Mouse (Mus musculus): ENCODE measurements at regions not wholly inside any gene's neighbourhood (a gene's known extent, or its start where the extent isn't known, plus 50 kb on each side); places are given as distances from the start of the nearest gene placed in this dataset.

DNA sequence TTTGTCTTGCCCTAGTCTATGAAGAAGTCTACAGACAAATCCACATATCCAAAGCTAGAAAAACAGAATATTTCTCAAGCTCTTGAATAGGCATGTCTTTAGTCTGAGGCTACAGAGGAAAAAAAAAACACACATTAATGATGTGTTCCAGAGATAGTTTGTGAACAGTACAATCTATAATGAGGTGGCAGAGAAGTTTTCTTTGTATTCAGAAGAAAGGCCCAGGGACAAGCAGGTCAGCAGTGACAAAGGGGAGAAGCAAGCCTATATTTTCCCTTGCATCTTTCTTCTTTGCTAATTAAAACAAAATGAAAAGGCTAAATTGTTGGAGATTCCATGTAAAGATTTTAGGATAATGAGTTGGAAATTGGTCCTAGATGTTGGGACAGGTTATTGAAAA is 414.7 kb downstream of the Tmem161b start:
- TF ChIP-seq POU5F1 (IDR thresholded peaks at IDR 0.05; ENCODE audit: borderline replicate concordance, low read length), result no peak
- TF ChIP-seq NANOG (IDR thresholded peaks at IDR 0.05; ENCODE audit: borderline replicate concordance, low read length), result no peak
- TF ChIP-seq CTCF (conservative IDR thresholded peaks at IDR 0.05; ENCODE audit: low read length), result no peak
- Histone ChIP-seq H3K4me3 (replicated peaks; ENCODE audit: low read length) (no peak overlapping the region), H3K27me3 (ENCODE audit: insufficient read depth, low read length) (no peaks in the 10 kb centered on the region), H3K4me1 (replicated peaks; ENCODE audit: low read depth, low read length) (no peaks in the 10 kb centered on the region), H3K36me3 (ENCODE audit: insufficient read depth, low read length) (no peaks in the 10 kb centered on the region), H3K9me3 (ENCODE audit: low read length) (no peaks in the 10 kb centered on the region)

GRCm38 (mm10) chr13:84637606-84638005 is 415.5 kb downstream of the Tmem161b start:
- Histone ChIP-seq H3K36me3 (ENCODE audit: insufficient read depth, low read length) (no peaks in the 10 kb centered on the region), H3K27me3 (ENCODE audit: insufficient read depth, low read length) (no peaks in the 10 kb centered on the region), H3K4me3 (replicated peaks; ENCODE audit: low read length) (no peak overlapping the region), H3K4me1 (replicated peaks; ENCODE audit: low read depth, low read length) (no peaks in the 10 kb centered on the region), H3K9me3 (ENCODE audit: low read length) (no peaks in the 10 kb centered on the region)
- TF ChIP-seq NANOG (IDR thresholded peaks at IDR 0.05; ENCODE audit: borderline replicate concordance, low read length) (no peak), CTCF (conservative IDR thresholded peaks at IDR 0.05; ENCODE audit: low read length) (no peak), POU5F1 (IDR thresholded peaks at IDR 0.05; ENCODE audit: borderline replicate concordance, low read length) (no peak)

DNA sequence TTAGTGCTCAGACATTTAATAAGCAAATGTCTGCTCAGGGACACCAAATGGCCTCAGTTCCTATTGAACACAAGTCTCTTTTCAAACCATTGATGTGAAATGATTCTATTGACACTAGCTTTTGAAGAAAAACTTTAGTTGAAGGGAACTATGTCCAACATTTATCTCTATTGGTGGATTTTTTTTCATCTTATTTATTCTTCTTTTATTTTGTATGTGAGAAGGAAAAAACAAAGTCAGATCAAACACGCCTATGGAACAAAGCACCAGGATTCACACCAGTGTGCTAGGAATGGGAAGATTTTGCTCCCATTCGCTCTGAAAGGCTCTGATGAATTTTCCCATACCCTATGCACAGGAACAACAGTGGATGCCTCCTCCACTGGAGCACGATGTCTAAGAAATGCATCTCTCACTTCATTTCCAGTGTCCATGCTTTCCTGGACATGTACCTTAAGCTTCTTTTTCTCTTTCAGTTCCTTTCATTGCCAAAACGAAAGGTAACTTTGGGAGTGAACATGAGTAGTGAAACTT is 416.4 kb downstream of the Tmem161b start:
- H3K9me3 ChIP-seq (ENCODE audit: low read length), result no peaks in the 10 kb centered on the region
- no peak for TF ChIP-seq POU5F1 (IDR thresholded peaks at IDR 0.05; ENCODE audit: borderline replicate concordance, low read length)
- no peaks in the 10 kb centered on the region for H3K36me3 ChIP-seq (ENCODE audit: insufficient read depth, low read length)
- no peak overlapping the region for H3K4me3 ChIP-seq (replicated peaks; ENCODE audit: low read length)
- H3K27me3 ChIP-seq (ENCODE audit: insufficient read depth, low read length), result no peaks in the 10 kb centered on the region
- H3K4me1 ChIP-seq (replicated peaks; ENCODE audit: low read depth, low read length), result no peaks in the 10 kb centered on the region

DNA sequence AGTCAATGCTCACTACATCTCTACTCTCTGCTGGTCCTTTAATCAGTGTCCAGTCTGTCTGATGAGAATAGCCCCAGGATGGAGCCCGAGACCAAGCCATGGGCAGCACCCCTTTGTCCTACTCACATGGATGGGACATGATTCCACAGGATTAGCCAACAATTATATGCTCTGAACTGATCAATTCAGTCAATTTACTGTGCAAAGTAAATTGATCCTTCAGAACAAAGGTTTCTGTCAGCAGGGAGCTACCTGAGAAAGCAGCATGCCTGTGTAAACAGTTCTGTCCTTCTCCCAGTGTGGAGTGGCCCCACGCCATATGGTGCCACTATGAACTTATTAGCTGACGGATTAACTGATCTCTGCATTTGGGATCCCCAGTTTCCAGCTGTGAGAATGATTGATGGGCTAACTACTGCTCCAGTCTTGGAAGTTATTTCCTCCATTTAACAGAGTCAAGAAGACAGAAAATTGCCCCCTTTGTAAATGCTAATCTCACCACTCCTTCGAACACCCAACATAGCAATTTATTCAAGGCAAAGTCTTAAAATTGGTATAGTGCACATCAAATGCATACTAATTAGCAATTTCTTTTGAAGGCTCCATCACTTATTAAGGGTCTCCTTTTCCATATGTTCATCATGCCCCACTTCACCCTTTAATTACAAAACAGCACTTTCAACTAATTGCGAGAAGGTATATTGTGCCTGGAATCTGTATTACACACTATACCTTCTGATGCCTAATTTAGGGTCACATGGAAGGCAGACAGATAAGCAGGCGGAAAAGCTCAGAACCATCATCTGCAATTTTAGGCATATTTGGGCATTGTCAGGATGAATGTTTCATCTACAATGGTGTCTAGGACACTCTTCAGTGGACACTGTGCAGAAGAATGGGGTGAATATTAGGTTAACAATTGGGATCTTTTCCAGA is 417.3 kb downstream of the Tmem161b start:
- Histone ChIP-seq H3K4me1 (replicated peaks; ENCODE audit: low read depth, low read length) (no peaks in the 10 kb centered on the region), H3K27me3 (ENCODE audit: insufficient read depth, low read length) (no peaks in the 10 kb centered on the region), H3K9me3 (ENCODE audit: low read length) (no peaks in the 10 kb centered on the region), H3K36me3 (ENCODE audit: insufficient read depth, low read length) (no peaks in the 10 kb centered on the region), H3K4me3 (replicated peaks; ENCODE audit: low read length) (no peak overlapping the region)
- no peak for TF ChIP-seq POU5F1 (IDR thresholded peaks at IDR 0.05; ENCODE audit: borderline replicate concordance, low read length)
- peak; percentile 41; the same call in 1 of the 2 replicates for TF ChIP-seq NANOG (IDR thresholded peaks at IDR 0.05; ENCODE audit: borderline replicate concordance, low read length)

GRCm38 (mm10) chr13:84644024-84644423 is 421.9 kb downstream of the Tmem161b start:
- no peak overlapping the region for H3K4me3 ChIP-seq (replicated peaks; ENCODE audit: low read length)
- TF ChIP-seq NANOG (IDR thresholded peaks at IDR 0.05; ENCODE audit: borderline replicate concordance, low read length) (no peak), POU5F1 (IDR thresholded peaks at IDR 0.05; ENCODE audit: borderline replicate concordance, low read length) (no peak)
- H3K9me3 ChIP-seq (ENCODE audit: low read length), result no peaks in the 10 kb centered on the region
- H3K4me1 ChIP-seq (replicated peaks; ENCODE audit: low read depth, low read length), result no peaks in the 10 kb centered on the region
- H3K36me3 ChIP-seq (ENCODE audit: insufficient read depth, low read length), result no peaks in the 10 kb centered on the region
- no peaks in the 10 kb centered on the region for H3K27me3 ChIP-seq (ENCODE audit: insufficient read depth, low read length)

- H3K9me3 ChIP-seq (ENCODE audit: low read length), result no peaks in the 10 kb centered on the region
- TF ChIP-seq NANOG (IDR thresholded peaks at IDR 0.05; ENCODE audit: borderline replicate concordance, low read length) (no peak), CTCF (conservative IDR thresholded peaks at IDR 0.05; ENCODE audit: low read length) (no peak), POU5F1 (IDR thresholded peaks at IDR 0.05; ENCODE audit: borderline replicate concordance, low read length) (no peak)
- no peak overlapping the region for H3K4me3 ChIP-seq (replicated peaks; ENCODE audit: low read length)
- no peaks in the 10 kb centered on the region for H3K36me3 ChIP-seq (ENCODE audit: insufficient read depth, low read length)
- H3K27me3 ChIP-seq (ENCODE audit: insufficient read depth, low read length), result no peaks in the 10 kb centered on the region
- no peaks in the 10 kb centered on the region for H3K4me1 ChIP-seq (replicated peaks; ENCODE audit: low read depth, low read length)
These were observed 424.8 kb downstream of the Tmem161b start for GRCm38 (mm10) chr13:84646899-84647298.

DNA sequence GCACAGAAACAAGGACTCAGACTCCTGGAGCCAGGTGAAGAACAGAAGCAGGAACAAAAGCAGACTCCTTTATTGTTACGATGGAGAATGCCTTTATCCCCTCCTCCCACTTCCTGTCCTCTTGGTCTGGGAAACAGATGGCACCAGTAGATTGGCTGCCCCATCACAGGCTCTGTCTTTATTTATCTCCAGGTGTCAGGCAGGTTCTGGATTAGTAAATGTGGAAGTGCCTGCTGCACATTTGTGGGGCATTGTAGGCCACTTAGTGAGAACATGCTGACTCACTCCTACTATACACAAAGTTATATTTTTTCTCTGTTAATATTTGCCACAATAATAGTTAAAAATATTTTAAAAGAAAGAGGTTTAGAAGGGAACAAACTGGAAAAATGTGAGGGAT is 426.0 kb downstream of the Tmem161b start:
- TF ChIP-seq CTCF (conservative IDR thresholded peaks at IDR 0.05; ENCODE audit: low read length) (no peak), NANOG (IDR thresholded peaks at IDR 0.05; ENCODE audit: borderline replicate concordance, low read length) (no peak), POU5F1 (IDR thresholded peaks at IDR 0.05; ENCODE audit: borderline replicate concordance, low read length) (no peak)
- H3K4me1 ChIP-seq (replicated peaks; ENCODE audit: low read depth, low read length), result no peaks in the 10 kb centered on the region

GRCm38 (mm10) chr13:84663967-84664366 is 441.9 kb downstream of the Tmem161b start:
- H3K4me1 ChIP-seq (replicated peaks; ENCODE audit: low read depth, low read length), result 0 out of 2 replicates have a peak, but pooled peaks cover 4% of the 10 kb centered on the region
- H3K4me3 ChIP-seq (replicated peaks; ENCODE audit: low read length), result no peak overlapping the region
- H3K36me3 ChIP-seq (ENCODE audit: insufficient read depth, low read length), result no peaks in the 10 kb centered on the region
- TF ChIP-seq NANOG (IDR thresholded peaks at IDR 0.05; ENCODE audit: borderline replicate concordance, low read length) (no peak), POU5F1 (IDR thresholded peaks at IDR 0.05; ENCODE audit: borderline replicate concordance, low read length) (no peak), CTCF (conservative IDR thresholded peaks at IDR 0.05; ENCODE audit: low read length) (no peak)
- H3K9me3 ChIP-seq (ENCODE audit: low read length), result no peaks in the 10 kb centered on the region
- no peaks in the 10 kb centered on the region for H3K27me3 ChIP-seq (ENCODE audit: insufficient read depth, low read length)

More for the DNA sequence above, 426.0 kb downstream of the Tmem161b start:
- H3K4me3 ChIP-seq (replicated peaks; ENCODE audit: low read length), result no peak overlapping the region
- H3K27me3 ChIP-seq (ENCODE audit: insufficient read depth, low read length), result no peaks in the 10 kb centered on the region
- H3K36me3 ChIP-seq (ENCODE audit: insufficient read depth, low read length), result no peaks in the 10 kb centered on the region
- no peaks in the 10 kb centered on the region for H3K9me3 ChIP-seq (ENCODE audit: low read length)
